Mouse (Mus musculus) liver, adult 2 months (tissue): ENCODE measurements at regions not wholly inside any gene's neighbourhood (a gene's known extent, or its start where the extent isn't known, plus 50 kb on each side); places are given as distances from the start of the nearest gene placed in this dataset.

Experiments used
- DNase-seq: peaks from one replicate; pipeline ENCODE4 v3.0.0-alpha.2; 2011; ENCODE audit warnings: low read depth, low spot score; ENCODE audit errors: extremely low read depth
- H3K27ac ChIP-seq: fragments of 200-500 bp; replicated peaks from 2 replicates; pipeline ENCODE4 v1.5.1; 2012; ENCODE audit warnings: low read depth, mild to moderate bottlenecking, control low read depth, inconsistent platforms, low read length; ENCODE audit not compliant: insufficient read depth
- H3K27me3 ChIP-seq: fragments of 200-500 bp; 2 replicates; pipeline ENCODE4 v1.6.1; 2012; ENCODE audit warnings: mild to moderate bottlenecking, moderate library complexity, low read length, inconsistent platforms; ENCODE audit not compliant: control insufficient read depth, insufficient read depth
- H3K36me3 ChIP-seq: fragments of 200-500 bp; 2 replicates; pipeline ENCODE4 v1.6.1; 2012; ENCODE audit warnings: low read length, inconsistent platforms; ENCODE audit not compliant: control insufficient read depth, insufficient read depth
- H3K4me1 ChIP-seq: fragments of 200-500 bp; 2 replicates; pipeline ENCODE4 v1.6.1; 2011; ENCODE audit warnings: low read length; ENCODE audit not compliant: control insufficient read depth, insufficient read depth
- H3K4me3 ChIP-seq: fragments of 200-500 bp; 2 replicates; pipeline ENCODE4 v1.5.1; 2011; ENCODE audit warnings: low read depth, mild to moderate bottlenecking, control low read depth, low read length, moderate library complexity; ENCODE audit not compliant: insufficient read depth
- H3K79me2 ChIP-seq: fragments of 200-500 bp; 2 replicates; pipeline ENCODE4 v1.6.1; 2012; ENCODE audit warnings: inconsistent platforms, mild to moderate bottlenecking, low read length, moderate library complexity; ENCODE audit not compliant: control insufficient read depth, insufficient read depth
- H3K9ac ChIP-seq: fragments of 200-500 bp; 2 replicates; pipeline ENCODE4 v1.6.1; 2012; ENCODE audit warnings: low read depth, mild to moderate bottlenecking, control low read depth, inconsistent platforms, low read length
- CTCF ChIP-seq: fragments of 200-500 bp; IDR thresholded peaks from 2 replicates; pipeline ENCODE4 v1.5.1; 2011; ENCODE audit warnings: low read depth, low read length, control low read depth
- POLR2A ChIP-seq: fragments of 200-500 bp; IDR thresholded peaks from 2 replicates; pipeline ENCODE4 v1.6.1; 2011; ENCODE audit warnings: low read length, control low read depth; ENCODE audit not compliant: insufficient read depth; ENCODE audit errors: extremely low read depth
- WGBS: fragments of 180-500 bp; shearing (Covaris S2); methylation state at CpG from one replicate; pipeline ENCODE4 v1.1.7; 2018; 5-methylcytosine and 5-hydroxymethylcytosine counted together

DNA sequence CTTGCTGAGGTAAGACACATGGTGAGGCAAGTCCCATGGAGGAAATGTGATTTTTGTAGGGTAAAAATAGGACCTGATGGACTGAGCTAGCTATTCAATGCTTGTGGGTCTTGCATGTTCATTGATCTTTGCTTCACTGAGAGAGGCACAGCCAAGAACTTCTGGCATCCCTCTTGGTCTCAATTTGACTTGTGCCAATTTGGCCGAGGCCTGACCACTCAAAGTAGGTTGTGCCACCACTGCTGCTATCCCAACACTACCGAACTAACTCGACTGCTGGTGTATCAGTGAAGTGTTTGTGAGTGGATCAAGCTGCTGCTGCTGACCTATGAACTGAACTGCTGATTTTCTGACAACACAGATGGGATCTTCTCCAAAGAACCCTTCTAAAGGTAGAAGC is 53.6 kb downstream of the Hsfy2 start:
- Histone ChIP-seq H3K9ac (no peak overlapping the region), H3K79me2 (no peaks in the 10 kb centered on the region), H3K36me3 (no peaks in the 10 kb centered on the region), H3K4me1 (no peaks in the 10 kb centered on the region), H3K4me3 (no peak overlapping the region), H3K27ac (no peak overlapping the region), H3K27me3 (no peaks in the 10 kb centered on the region)
- peak; percentile 69 for DNase-seq
- WGBS: 35% methylated on average over 3 of the region's 3 CpGs
- no peak for TF ChIP-seq POLR2A
- TF ChIP-seq CTCF: no peak

DNA sequence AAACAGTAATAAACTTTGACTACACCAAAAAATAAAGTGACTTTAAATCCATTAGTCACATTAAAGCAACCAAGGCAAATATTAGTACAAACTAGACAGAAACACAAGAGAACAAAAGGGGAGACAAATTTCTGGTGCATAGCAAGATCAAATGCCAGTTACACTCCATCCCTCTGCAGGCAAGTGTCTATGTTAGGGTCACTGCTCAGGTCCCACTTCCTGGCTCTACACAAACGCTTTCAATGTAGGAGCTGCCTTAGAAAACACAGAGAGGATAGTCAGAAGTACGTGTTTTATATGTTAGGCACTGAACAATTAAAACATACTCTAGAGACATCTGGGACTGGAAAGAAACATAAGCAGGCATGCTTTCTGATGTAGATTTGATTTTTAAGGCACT is 89.2 kb downstream of the Hsfy2 start:
- no peak for DNase-seq
- Histone ChIP-seq H3K4me1 (no peaks in the 10 kb centered on the region), H3K9ac (no peak overlapping the region), H3K27ac (no peak overlapping the region), H3K27me3 (no peaks in the 10 kb centered on the region), H3K79me2 (no peaks in the 10 kb centered on the region), H3K4me3 (no peak overlapping the region), H3K36me3 (no peaks in the 10 kb centered on the region)
- TF ChIP-seq POLR2A (no peak), CTCF (no peak)
- 70% methylated on average over 2 of the region's 2 CpGs for WGBS

DNA sequence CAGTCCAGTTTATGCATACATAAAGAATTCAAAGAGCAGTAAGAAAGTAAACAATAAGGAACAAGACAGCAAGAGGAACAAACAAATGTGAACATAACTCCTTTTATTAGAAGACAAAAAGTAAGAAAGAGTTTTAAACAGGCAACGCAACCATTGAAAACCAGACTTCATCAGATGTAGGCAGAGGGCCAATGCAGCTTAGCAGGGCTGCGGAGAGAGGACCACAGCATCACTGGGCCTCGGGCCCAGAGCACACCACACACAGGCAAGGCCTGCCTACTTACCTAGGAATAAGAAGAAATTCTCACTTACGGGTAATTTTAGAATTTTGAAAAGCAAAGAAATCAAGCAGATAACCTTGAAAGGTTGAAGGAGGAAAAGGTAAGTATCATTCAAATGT is 106.4 kb downstream of the Hsfy2 start:
- no peak for DNase-seq
- no peaks in the 10 kb centered on the region for H3K36me3 ChIP-seq
- no peaks in the 10 kb centered on the region for H3K4me1 ChIP-seq
- H3K4me3 ChIP-seq: no peak overlapping the region
- no peak overlapping the region for H3K9ac ChIP-seq
- WGBS: 94% methylated on average over 4 of the region's 4 CpGs
- H3K79me2 ChIP-seq: no peaks in the 10 kb centered on the region
- no peaks in the 10 kb centered on the region for H3K27me3 ChIP-seq
- TF ChIP-seq POLR2A: no peak
- TF ChIP-seq CTCF: no peak
- no peak overlapping the region for H3K27ac ChIP-seq
